Mouse (Mus musculus) gonadal fat pad, adult 2 months (tissue): ENCODE data around the gene Olfr1424. TPM values are rescaled to one million over a fixed set of nuclear protein-coding genes. Genes with fewer than 3 reads are reported as not detected.
"Not testable (repeated sequence)": the region's sequence is repeated elsewhere in the genome, so short reads cannot be mapped to it uniquely, and the experiment has no call there.

Experiments used
- DNase-seq: peaks from one replicate; pipeline ENCODE4 v3.0.0-alpha.2; 2012; ENCODE audit warnings: low read depth
- polyA plus RNA-seq: library from polyadenylated mRNA; depleted of rRNA; stranded (reverse); fragments of >200 nt; gene quantifications from 2 replicates; pipeline ENCODE4 v1.2.3, GENCODE M21; 2012; rRNA removed

Olfr1424 gene
- not detected in 2 replicates for polyA plus RNA-seq

DNA sequence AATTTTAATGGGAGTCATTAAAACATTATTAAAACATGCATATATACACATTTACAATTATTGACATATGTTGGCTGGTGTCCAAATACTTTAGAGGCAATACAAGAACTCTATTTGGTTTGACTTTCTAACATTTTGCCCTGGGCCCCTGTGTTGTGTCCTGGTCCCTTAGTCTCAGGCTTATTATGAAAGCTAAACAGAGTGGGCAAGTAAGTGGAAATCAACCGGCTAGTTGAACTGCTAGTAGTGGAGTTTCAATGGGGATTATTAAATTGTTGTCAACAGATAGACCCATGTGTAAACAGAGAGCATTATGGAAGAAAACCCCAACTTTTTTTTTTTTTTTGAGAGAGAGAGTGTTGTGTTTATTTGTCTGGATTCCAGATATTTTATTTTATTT is at the start of gene Olfr1424:
Gene Olfr1424, minus strand, starts transcription at position 101 of the 400 bp plus-strand sequence.
- not testable (repeated sequence) for DNase-seq

DNA sequence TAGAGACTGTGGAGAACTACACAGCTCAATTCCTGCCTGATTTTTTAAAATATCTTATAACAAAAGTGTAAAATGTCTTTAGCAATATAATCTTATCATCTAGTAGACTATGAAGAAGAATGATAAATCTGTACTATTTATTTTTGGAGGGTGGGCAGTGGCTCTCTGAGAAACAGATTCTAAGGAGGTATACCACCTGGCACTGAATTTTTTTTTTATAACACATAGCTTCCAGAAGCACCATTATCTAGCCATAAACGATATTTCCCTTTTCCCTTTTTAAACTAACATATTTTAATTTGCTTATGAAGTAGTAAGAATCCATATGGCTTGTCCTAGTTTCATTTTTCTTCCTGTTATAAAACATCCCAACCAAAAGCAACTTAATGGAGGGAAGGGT is 42.1 kb upstream of the Olfr1424 start:
- DNase-seq: no peak

DNA sequence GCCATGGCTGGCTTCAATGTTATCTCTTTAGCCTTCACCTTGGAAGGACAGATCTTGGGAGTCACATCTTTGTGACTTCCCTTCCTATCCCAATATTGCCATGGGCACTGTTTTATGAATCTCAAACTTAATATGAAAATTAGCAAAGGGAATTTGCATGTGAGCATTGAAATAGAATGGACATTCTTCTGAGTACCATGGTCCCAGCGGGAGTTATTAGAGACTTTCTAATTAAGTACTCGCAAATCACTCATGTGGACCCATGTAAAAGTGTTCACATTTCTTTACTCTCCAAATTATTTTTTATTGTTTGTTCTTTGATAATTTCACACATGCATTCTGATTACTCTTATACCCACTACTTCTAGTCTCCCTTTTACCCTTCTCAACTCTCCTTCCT is 40.8 kb upstream of the Olfr1424 start, which contains the start of gene Olfr1427:
Gene Olfr1427, minus strand, starts transcription at position 101 of the 400 bp plus-strand sequence.
- DNase-seq: no peak

DNA sequence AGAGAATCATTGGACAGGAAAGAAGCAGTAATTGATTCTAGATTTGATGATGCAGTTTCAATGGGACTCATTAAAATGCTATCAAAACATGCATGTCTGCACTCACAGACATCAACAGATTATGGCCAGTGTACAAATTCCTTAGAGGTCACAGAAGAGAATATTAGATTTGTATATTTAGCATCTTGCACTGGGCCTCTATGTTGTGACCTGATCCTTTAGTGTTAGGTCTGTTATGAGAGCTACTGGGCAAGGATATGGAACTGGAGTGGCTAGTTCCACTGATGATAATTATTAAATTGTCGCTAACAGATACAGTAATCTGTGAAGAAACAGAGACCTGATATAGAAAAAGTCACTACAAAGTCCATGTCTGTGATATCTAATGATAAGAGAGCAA is 29.4 kb upstream of the Olfr1424 start, which contains the start of gene Olfr1426:
Gene Olfr1426, minus strand, starts transcription at position 101 of the 400 bp plus-strand sequence.
- no peak for DNase-seq

DNA sequence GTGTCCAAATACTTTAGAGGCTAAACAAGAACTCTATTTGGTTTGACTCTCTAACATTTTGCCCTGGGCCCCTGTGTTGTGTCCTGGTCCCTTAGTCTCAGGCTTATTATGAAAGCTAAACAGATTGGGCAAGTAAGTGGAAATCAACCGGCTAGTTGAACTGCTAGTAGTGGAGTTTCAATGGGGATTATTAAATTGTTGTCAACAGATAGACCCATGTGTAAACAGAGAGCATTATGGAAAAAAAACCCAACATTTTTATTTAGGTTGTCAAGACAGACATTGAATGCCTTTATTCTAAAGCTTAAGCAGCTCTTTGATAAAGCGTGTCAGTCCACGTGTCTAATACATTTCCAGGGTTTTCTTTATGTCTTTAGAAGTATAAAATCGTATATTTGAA is 15.1 kb upstream of the Olfr1424 start, which contains the start of gene Olfr1425:
Gene Olfr1425, minus strand, starts transcription at position 101 of the 400 bp plus-strand sequence.
- not testable (repeated sequence) for DNase-seq

DNA sequence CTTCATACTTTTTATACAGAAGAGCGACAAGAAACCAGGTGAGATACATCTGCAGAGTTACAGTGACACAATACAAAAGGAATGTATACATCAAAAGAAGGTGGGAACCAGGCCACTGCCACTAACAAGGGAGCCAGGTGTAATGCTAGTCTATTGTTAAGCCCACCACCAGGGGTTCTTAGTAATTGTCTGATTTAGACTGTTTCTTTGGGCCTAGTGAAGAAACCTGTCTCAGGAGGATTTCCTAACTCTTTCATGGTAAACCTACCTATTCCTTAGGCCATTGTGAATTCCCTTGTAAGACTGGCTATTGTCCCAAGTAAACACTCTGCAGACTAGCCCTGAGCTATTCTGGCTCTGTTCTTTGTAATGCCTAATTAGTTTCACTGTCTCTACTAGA is 7.1 kb upstream of the Olfr1424 start:
- not testable (repeated sequence) for DNase-seq

DNA sequence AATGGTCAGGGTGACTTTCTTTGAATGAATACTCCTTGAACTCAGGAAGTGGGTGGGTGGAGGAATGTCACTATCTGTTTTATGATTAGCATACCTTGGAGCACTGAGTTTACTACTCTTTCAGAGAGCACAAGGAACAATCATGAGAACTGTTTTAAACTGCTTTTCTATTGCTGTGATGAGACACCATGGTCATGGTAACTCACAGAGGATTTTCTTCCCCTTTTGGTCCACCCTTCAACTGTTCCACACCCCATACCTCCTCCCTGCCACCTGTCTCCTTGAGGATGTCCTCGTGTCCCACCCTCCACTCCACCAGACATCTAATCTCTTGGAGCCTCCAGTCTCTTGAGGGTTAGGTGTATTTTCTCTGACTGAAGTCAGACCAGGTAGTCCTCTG is 5.3 kb upstream of the Olfr1424 start:
- not testable (repeated sequence) for DNase-seq

DNA sequence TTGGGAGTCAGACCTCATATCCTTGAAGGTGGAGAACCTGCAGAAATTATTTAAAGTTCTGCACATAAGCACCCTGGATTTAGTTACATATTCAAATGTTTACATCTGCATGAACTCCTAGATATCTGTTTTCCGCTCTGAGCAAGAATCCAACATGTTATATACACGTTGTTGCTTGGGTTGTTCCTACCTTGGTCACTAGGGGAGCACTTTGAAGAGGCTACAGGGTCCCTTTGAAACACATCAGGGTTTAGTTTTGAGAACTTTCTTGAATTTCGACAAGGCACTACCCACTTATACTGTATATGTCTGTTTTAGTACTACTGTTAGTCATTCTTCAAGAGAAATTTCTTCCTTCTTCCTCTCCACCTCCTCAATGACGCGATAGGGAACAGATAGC is 19.3 kb downstream of the Olfr1424 start:
- DNase-seq: no peak

DNA sequence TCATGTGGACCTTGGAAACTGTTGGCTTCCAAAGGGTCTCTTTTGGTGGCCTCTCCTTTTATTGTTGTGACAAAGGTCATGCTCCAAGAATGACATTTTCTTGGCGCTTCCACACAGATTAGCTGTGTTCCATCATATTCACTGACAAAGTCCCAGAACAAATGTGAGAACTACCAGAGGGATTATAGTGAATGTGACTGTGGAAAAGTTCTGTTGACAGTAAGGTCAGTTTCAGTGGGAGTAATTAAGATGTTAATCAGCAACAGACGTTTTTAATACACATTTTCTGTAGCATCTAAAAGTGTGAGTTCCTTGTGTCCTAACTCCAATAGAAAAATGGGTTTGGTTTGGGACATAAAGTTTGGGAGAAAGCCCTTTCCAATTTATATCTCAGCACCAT is 21.3 kb downstream of the Olfr1424 start, which contains the start of gene Olfr1423:
Gene Olfr1423, minus strand, starts transcription at position 101 of the 400 bp plus-strand sequence.
- no peak for DNase-seq

DNA sequence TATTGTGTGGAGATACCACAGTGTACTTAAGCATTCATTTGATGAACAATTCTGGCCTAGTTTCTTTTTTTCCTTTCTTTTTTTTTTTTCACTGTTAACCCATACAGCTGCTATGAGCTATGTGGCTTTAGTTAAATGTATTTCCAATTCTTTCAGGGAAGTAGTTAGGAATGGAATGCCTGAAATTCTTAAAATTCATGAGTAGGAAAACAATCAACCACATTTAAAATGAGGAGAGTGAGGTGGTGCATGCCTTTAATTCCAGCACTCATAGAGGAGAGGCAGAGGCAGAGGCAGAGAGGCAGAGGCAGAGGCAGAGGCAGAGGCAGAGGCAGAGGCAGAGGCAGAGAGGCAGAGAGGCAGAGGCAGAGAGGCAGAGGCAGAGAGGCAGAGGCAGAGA is 24.8 kb downstream of the Olfr1424 start:
- DNase-seq: no peak

DNA sequence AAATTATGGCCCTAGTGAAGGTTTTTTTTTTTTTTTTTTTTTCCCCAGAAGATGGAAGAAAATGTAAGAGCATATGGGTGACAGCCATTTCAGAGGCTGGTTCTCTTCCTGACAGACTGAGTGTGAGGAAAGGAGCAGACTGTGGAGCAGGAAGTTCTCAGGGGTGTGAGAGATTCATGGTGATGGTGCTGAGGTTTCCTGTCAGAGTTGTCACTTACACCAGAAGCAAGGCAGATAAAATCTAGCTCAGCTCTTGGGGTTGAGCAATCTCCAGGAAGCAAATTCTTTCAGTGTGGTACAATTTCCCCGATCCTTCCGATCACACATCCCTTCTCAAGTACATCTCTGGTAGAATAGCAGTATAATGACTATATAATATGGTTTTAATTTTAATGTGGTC is 35.9 kb downstream of the Olfr1424 start:
- no peak for DNase-seq

DNA sequence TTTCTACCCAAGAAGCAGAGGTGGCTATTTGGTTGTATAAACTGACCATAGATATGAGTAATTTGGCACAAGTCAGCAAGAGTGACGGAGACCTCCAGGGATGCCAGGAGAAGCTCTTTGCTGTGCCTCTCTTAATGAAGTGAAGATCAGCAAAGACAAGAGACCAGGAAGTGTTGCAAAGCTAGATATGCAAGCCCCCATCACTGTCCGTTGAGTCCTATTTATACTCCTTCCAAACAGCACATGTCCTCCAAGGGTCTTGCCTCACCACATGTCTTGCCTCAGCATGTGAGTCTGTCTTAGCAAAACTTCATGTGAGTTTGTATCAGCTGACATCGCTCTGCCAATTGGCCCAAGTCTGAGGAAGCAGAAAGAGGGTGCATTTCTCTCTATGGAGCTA is 37.1 kb downstream of the Olfr1424 start:
- no peak for DNase-seq

DNA sequence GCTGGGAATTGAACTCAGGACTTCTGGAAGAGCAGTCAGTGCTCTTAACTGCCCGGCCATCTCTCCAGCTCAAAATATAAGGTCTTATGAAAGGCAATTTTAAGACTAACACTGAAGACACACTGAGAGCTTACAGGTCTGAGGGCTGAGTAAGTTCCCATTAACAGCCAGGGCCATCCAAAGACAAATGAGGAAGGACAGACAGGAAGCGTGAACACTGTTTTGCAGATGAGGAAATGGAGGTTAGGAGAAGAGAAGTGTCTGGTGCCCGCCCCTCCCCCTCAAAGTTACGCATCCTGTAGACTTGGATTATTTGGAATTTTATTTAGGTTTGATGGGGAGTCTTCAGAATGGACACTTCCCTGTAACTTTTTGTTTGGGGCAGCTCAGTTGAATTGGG is 38.3 kb downstream of the Olfr1424 start:
- no peak for DNase-seq

DNA sequence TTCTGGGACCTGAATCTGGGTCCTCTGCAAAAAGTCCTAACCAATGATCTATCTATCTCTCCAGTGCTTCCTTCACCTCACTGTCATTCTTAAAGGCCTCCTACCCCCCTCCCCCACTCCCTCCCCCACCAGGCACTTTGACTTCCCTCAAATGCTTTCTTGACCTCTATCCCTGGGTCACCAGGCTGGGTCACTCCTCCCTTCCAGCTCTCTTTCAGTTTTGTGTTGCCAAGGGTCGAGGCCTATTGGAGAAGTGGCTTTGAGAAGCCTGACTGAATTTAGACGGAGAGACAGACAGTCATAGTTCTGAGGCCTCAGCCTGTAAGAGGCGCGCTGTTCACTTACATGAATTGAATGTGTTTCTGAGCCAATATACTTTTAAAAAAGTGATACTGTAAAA is 46.3 kb downstream of the Olfr1424 start:
- DNase-seq: no peak

DNA sequence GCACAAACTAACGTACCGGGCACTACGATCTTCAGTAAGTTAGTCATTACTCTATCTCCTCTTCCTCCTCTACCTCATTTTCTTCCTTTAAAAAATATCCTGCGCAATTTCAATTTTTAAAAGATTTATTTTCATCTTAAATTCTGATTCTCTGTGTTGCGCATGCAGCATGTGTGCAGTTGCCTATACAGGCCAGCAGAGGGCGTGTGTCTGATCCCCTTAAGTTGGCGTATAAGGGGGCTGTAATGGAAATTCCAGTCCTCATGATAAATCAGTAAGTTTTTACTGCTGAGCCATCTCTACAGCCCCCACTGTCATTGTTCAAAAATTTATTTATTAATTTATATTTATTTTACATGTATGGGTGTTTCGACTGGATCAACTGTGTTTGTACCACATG is 46.8 kb downstream of the Olfr1424 start:
- DNase-seq: no peak

DNA sequence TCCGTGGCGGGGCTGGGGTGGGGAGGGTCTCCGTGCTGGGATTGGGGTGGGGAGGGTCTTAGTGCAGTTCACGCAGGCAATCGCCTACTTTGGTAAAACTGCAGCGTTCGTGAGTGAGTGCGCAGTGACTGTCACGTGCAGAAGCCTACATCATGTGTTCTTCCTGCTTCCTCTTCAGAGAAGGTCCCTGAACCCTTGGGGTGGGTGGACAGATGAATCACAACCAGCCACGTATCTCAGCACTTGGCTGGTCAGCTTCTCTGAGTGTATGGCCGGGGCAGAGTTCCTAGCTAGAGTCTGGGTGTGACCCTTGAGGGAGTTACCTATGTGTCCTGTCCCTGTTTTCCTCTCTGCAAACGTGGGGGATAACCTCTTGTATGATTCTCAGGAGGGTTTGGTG is 49.3 kb downstream of the Olfr1424 start:
- no peak for DNase-seq

DNA sequence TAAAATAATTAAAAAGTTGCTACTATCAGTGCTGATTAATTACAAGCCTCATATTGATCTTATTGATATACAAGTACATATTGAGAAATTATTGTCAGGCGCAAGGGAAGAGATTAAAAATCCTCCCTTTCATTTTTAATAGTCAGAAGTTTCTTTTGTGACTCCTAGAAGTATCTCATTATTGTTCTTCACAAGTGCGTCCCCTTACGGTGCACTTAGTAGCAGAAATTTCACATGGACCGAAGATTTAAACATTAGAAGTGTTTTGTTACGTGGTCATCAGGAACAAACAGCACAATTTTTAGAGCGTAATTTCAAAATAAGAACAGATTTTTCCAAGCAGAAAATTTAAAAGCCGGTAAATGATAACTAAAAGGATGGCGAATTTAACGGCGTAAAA is 49.9 kb downstream of the Olfr1424 start:
- DNase-seq: no peak

DNA sequence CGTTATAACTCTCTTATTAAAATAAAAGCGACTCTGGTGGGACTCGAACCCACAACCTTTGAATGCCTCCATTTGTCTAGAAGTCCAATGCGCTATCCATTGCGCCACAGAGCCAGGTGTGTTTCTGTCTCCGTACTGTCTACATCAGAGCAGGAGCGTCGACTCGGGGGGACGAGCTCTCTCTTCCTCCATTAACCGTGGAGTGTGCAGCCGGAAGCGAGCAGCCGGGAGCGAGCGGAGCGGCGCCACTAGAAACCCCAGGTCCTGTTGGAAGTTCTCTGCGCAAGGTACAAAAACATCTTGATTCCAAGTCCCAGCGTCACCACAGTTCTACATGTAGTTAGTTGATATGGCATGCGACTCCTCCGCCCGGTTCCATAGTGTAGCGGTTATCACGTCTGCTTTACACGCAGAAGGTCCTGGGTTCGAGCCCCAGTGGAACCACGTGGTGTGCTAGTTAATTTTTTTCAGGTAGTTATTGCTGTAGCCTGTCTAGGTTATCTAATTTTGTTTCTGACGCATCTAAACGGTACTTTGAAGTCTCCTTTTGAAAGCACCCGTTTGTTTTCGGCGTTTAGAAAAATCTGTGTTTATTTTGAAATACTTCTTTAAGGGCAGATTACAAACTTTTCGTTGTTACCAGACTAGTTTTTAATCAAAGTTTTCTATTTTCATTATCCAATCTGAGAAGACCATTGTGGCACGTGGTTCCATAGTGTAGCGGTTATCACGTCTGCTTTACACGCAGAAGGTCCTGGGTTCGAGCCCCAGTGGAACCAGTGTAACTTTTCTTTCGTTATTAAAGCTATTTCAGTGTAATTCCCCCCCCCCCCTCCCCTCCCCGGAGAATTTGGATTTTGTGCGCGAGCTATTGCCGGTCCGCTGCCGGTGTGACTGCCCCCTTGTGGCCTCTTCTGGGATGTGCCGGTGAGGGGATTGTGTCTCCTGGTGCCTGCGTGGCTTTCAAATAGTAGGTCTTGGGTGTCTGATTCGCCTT is 50.6 kb downstream of the Olfr1424 start:
- no peak for DNase-seq

DNA sequence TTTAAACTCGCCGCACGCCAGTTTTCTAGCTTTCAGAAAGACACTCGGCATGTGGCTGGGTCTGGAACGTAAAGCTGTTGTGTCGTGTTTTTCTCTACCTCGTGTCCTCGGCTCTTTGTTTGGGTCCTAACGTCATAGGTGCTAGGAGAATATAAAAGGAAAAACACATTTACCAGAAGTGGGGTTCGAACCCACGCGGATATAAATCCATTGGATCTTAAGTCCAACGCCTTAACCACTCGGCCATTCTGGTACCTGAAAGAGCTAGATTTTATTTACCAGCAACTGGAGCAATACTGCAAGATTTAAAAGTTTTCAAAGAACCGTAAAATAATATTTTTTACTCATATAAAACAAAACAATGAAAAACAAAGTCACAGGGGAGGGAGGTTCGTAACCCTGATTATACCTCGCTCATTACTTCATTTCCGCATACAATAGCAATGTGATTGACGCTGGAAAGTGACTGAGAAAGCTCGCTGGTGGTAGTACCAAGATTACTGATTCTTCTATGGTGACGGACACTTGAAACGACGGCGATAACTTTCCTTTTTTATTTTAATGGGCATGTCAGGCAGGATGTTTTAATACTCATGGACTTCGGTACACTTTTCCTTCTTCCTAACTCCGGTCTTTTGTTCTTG is 51.4 kb downstream of the Olfr1424 start:
- no peak for DNase-seq

DNA sequence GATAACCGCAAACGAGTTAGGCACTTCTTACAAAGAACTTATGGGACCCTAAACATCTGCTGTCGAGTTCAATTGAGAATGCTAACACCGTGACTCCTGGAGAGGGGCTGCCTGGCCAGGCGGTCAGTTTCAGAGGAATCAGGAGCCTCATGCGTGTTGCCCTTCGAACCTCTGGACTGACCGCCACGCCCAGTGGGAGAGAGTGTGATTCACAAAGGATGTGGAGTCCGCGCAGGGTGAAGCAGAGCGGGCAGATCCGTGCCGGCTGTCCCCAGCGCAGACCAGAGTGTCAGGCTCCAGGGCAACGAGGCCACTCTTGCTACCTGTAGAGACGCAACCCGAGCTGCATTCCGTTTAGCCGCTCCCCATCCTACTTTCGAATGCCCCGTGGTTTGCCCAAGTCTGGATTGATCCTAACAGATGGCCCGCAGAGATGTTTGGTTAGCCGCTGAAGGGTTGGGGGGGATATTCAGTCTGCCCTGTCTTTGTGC is 52.2 kb downstream of the Olfr1424 start:
- DNase-seq: no peak

DNA sequence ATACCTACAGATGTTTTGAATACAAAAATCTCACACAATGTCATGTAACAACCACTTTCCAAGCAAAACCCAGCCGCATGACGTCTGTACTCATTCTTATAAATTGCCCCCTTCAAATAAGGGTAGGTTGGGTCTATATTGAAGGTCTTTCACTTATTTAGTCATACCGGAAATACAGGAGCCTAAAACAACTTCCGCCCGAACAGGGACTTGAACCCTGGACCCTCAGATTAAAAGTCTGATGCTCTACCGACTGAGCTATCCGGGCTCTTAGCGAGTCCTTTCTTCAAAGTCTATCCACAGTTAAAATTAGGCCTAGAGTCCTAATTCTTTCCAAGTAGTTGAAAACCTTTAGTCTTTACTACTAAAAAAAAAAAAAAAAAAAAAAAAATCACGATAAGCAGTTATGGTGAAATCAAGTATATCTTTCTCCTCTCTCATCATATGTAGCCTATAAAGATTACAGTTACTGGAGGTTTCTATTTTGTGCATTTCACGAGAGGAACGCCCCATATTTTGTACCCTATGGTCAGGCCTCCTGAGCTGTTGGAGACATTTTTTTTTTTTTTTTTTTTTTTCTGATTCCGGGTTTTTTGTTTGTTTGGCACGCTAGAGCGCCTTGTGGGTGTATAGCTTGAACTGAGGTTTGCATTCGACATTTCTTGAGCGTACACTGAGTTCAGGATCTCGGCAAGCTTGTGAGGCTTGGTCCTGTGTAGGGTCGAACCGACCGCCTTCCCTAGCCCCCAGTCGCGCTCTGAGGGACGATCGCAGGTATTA is 52.8 kb downstream of the Olfr1424 start:
- DNase-seq: no peak
